Mouse (Mus musculus): ENCODE data around the gene Tspan12.

DNA sequence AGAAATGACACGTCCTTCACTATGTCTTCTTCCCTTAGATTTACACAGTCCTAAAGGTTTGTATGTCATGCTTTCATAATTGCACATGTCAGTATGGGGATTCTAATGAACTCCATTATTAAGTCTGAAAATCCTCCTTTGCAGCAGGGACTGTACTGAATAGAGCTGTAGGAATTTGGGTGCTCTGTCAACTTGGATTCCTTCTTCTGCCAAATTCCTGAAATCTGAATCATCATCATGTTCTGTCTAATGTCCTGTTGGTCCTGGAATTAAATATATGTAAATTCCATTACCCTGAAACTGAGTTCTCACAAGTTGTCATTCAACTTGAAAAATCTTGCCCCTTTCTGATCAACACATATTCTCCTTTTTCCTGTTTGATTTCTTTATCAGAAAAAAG, 104.8 kb downstream of the Tspan12 start:
- no peak for TF ChIP-seq CTCF (IDR thresholded peaks at IDR 0.05; ENCODE audit: insufficient read depth, low read length)
- TF ChIP-seq POLR2A (IDR thresholded peaks at IDR 0.05; ENCODE audit: borderline replicate concordance, extremely low read depth, low read depth, low read length) = no peak

All from lung, adult 2 months (tissue).